In the genomic region with DNA sequence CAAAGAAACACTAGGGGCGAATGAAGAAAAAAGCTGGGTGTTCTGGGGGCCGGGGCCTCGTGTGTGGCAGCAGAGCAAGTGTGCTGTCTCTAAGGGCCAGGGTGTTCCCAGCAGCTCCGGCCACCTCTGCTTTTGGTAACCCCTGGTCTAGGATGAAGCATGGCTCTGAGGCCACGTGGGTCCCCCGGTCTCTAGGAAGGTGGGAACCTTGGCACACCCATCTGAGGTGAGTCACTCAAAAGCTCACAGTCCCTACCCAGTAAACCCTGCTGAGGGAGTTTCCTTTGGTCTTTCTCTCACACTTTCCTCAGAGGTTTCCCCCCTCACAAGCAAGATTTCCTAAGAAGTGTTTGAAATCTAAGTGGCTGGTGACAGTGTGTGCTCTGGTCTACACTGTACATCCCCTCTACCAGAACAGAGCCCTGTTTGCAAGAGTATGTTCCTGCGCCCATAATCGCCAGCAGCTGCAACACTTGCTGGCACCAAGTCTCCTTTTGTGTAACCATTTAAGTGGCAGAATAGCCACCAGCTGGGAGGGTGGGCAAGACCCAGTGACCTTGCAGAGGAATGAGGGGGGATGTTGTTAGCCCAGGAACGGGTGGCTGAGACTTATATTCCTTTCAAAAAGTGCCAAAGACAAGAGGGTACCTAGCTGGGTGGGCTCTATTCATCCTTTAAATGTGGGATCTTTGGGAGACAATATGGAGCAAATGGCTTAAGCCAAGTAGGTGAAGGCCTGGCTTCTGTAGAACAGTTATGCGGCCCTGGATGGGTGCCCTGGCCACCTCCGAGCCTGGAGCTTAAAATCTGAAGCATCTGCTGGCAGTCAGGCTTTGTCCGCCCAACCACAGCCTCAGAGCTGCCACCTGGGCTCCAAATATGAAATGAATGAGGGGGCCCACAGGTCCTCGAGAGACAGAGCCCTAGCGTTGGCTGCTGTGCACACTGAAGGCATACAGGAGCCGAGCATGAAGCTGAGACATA, we compare ENCODE assay signal across 17 mouse cellular contexts. TPM values are rescaled to one million over a fixed set of nuclear protein-coding genes. Genes with fewer than 3 reads are reported as not detected.
DNase-seq lines count a peak whose midpoint lies in the region; ATAC-seq and TF ChIP-seq lines count a peak whose summit lies in the region.
"Had no signal": no experiment of that assay in that cellular context is flagged by ENCODE, and none has a peak within 500 bp of the region (broad histone marks: within the 10 kb centered on the region; RNA-seq: fewer than 3 reads in every experiment).

No protein-coding gene starts in this region.

- DNase-seq in cerebellum, postnatal 10 days, result peak; percentile 63 to 74
- no peak for DNase-seq in cerebellum, adult 11-12 months
- DNase-seq in left cerebral cortex, postnatal 4 days, result peak; percentile 56
- no peak for DNase-seq in left cerebral cortex, postnatal 14 days (ENCODE audit: low spot score in 2 of 2)
- peak; percentile 53 for DNase-seq in thymus, postnatal 4 days
- DNase-seq in thymus, adult 2 months, result no peak
- DNase-seq: cerebellum, adult 2 months; lung, adult 18-20 months; lung, postnatal 4 days; right cerebral cortex, postnatal 4 days had no signal

- intact Hi-C loops in left cerebral cortex, postnatal 4 days (cut with DNase I), result no loop called here
- intact Hi-C loops in left cerebral cortex, postnatal 14 days (cut with DNase I), result no loop called here

- TF ChIP-seq POLR2A in thymus, adult 2 months (IDR thresholded peaks at IDR 0.05; ENCODE audit: control insufficient read depth, extremely low read depth, insufficient read depth, low read length, poor library complexity), result no peak

- H3K27ac ChIP-seq in thymus, adult 2 months (ENCODE audit: control insufficient read depth, insufficient read depth, low read length), result no peak overlapping the region
- H3K27ac ChIP-seq in stomach, embryonic 16.5 days (ENCODE audit: low read length), result no peak overlapping the region
- H3K27ac ChIP-seq: embryonic facial prominence, embryonic 15.5 days; heart, embryonic 15.5 days; layer of hippocampus, adult 2 months; midbrain, embryonic 15.5 days had no signal

- peak; percentile 89; the same call in 1 of the 2 replicates for ATAC-seq in stomach, embryonic 16.5 days (ENCODE audit: insufficient read depth, low FRiP score)
- ATAC-seq in megakaryocyte, adult 5-6 weeks (ENCODE audit: poor library complexity, severe bottlenecking), result no peak
- ATAC-seq: midbrain, embryonic 15.5 days; Patski had no signal

- H3K4me3 ChIP-seq in thymus, adult 2 months (ENCODE audit: control insufficient read depth, insufficient read depth, low read length), result no peak overlapping the region
- H3K4me3 ChIP-seq in stomach, embryonic 16.5 days (replicated peaks; ENCODE audit: low read length), result no peak overlapping the region
- H3K4me3 ChIP-seq: embryonic facial prominence, embryonic 15.5 days; heart, embryonic 15.5 days; layer of hippocampus, adult 2 months; midbrain, embryonic 15.5 days had no signal

- no peak overlapping the region for H3K9ac ChIP-seq in stomach, embryonic 16.5 days (ENCODE audit: low read length)
- H3K9ac ChIP-seq: embryonic facial prominence, embryonic 15.5 days; heart, embryonic 15.5 days; midbrain, embryonic 15.5 days had no signal

- no peaks in the 10 kb centered on the region for H3K36me3 ChIP-seq in thymus, adult 2 months (ENCODE audit: control insufficient read depth, insufficient read depth, low read length)
- no peaks in the 10 kb centered on the region for H3K36me3 ChIP-seq in stomach, embryonic 16.5 days (ENCODE audit: control insufficient read depth, insufficient read depth, low read length)
- H3K36me3 ChIP-seq: embryonic facial prominence, embryonic 15.5 days; heart, embryonic 15.5 days; midbrain, embryonic 15.5 days had no signal

- H3K27me3 ChIP-seq in thymus, adult 2 months (ENCODE audit: control insufficient read depth, insufficient read depth, low read length), result no peaks in the 10 kb centered on the region
- H3K27me3 ChIP-seq in stomach, embryonic 16.5 days (ENCODE audit: control insufficient read depth, insufficient read depth, low read length), result no peaks in the 10 kb centered on the region
- H3K27me3 ChIP-seq: Patski had no signal

- H3K4me1 ChIP-seq in thymus, adult 2 months (replicated peaks; ENCODE audit: control insufficient read depth, insufficient read depth, low read length), result peaks cover 10% of the 10 kb centered on the region; the same call in 1 of the 2 replicates
- H3K4me1 ChIP-seq in stomach, embryonic 16.5 days (ENCODE audit: control insufficient read depth, insufficient read depth, low read length), result no peaks in the 10 kb centered on the region
- H3K4me1 ChIP-seq: heart, embryonic 15.5 days had no signal

- no peak overlapping the region for H3K4me2 ChIP-seq in stomach, embryonic 16.5 days (ENCODE audit: low read depth, low read length)
- H3K4me2 ChIP-seq: embryonic facial prominence, embryonic 15.5 days; heart, embryonic 15.5 days; midbrain, embryonic 15.5 days had no signal

- no peaks in the 10 kb centered on the region for H3K9me3 ChIP-seq in stomach, embryonic 16.5 days (replicated peaks; ENCODE audit: control insufficient read depth, low read length)
- H3K9me3 ChIP-seq: embryonic facial prominence, embryonic 15.5 days; heart, embryonic 15.5 days; midbrain, embryonic 15.5 days had no signal

- 62% methylated on average over 15 of the region's 15 CpGs for WGBS in thymus, adult 2 months
- WGBS in stomach, embryonic 16.5 days, result 66% methylated on average over 15 of the region's 15 CpGs

- TF ChIP-seq CTCF in thymus, adult 2 months (IDR thresholded peaks at IDR 0.05; ENCODE audit: borderline replicate concordance, control insufficient read depth, extremely low read depth, insufficient read depth, low read length, poor library complexity), result no peak

RNA-seq across cellular contexts. Expression of gene Lrp8, which starts 44.3 kb away (rescaled TPM):
- total RNA-seq in left cerebral cortex, postnatal 4 days (2021), result 100 to 1,000 TPM; 207 to 215 TPM
- 100 to 1,000 TPM; 123 to 136 TPM for total RNA-seq in left cerebral cortex, postnatal 14 days (2021)
- polyA plus RNA-seq in thymus, adult 2 months (2012; rRNA removed), result 45.6 and 64.7 TPM in 2 replicates
- 0.72 and 0.96 TPM in 2 replicates for polyA plus RNA-seq in stomach, embryonic 16.5 days (2015; fragmentation: Nextera tagmentation; extraction: Ambion mirVana)
- total RNA-seq in megakaryocyte, adult 5-6 weeks (2015), result 4.9 and 6.7 TPM in 2 replicates
- 5.0 and 6.3 TPM in 2 replicates for total RNA-seq in megakaryocyte, adult 5-6 weeks (2017)

Comparison
In these comparisons a context has a peak if more than half of its experiments do, and no peak if none do; other contexts are left out.
1. DNase-seq: peak in cerebellum, postnatal 10 days (2 of 2), left cerebral cortex, postnatal 4 days (single experiment) and thymus, postnatal 4 days (single experiment); none in cerebellum, adult 11-12 months (single experiment), left cerebral cortex, postnatal 14 days (0 of 2) and thymus, adult 2 months (single experiment).
2. RNA of gene Lrp8, which starts 44.3 kb away (total RNA-seq): 207 to 215 TPM in left cerebral cortex, postnatal 4 days and 123 to 136 TPM in left cerebral cortex, postnatal 14 days; 4.9 to 6.7 TPM in megakaryocyte, adult 5-6 weeks; every median in the first group is over 10 times any median in the second.